Mouse (Mus musculus) heart, embryonic 15.5 days (tissue): ENCODE results near the gene Zfp652. TPM values are rescaled to one million over a fixed set of nuclear protein-coding genes. Genes with fewer than 3 reads are reported as not detected.
A peak's percentile ranks its signal among the peaks of the same experiment; 100 is the strongest.

ENCODE experiments used
- ATAC-seq: fragments of 200-750 bp; cut with Nextera tagmentation; replicated peaks from 2 replicates; pipeline ENCODE4 v1.8.0; 2017; ENCODE audit warnings: low read depth, moderate TSS enrichment; ENCODE audit not compliant: insufficient number of reproducible peaks, insufficient read depth, low FRiP score
- H3K27ac ChIP-seq: fragments of 300-500 bp; sonication (generic); 2 replicates; pipeline ENCODE4 v1.5.1; 2015; ENCODE audit warnings: mild to moderate bottlenecking, inconsistent platforms
- H3K27me3 ChIP-seq: fragments of 300-500 bp; sonication (generic); 2 replicates; pipeline ENCODE4 v1.6.1; 2015; ENCODE audit warnings: inconsistent platforms
- H3K36me3 ChIP-seq: fragments of 300-500 bp; sonication (generic); 2 replicates; pipeline ENCODE4 v1.6.1; 2015; ENCODE audit warnings: mild to moderate bottlenecking, inconsistent platforms
- H3K4me1 ChIP-seq: fragments of 300-500 bp; sonication (generic); replicated peaks from 2 replicates; pipeline ENCODE4 v1.6.1; 2015; ENCODE audit warnings: inconsistent platforms
- H3K4me2 ChIP-seq: fragments of 300-500 bp; sonication (generic); 2 replicates; pipeline ENCODE4 v1.6.1; 2015; ENCODE audit warnings: inconsistent platforms, mild to moderate bottlenecking, moderate library complexity
- H3K4me3 ChIP-seq: fragments of 300-500 bp; sonication (generic); 2 replicates; pipeline ENCODE4 v1.5.1; 2015; ENCODE audit warnings: mild to moderate bottlenecking, inconsistent platforms
- H3K9ac ChIP-seq: fragments of 300-500 bp; sonication (generic); 2 replicates; pipeline ENCODE4 v1.6.1; 2015; ENCODE audit warnings: mild to moderate bottlenecking, inconsistent platforms
- H3K9me3 ChIP-seq: fragments of 300-500 bp; sonication (generic); replicated peaks from 2 replicates; pipeline ENCODE4 v1.6.1; 2016; ENCODE audit warnings: inconsistent platforms
- WGBS: fragments of 180-500 bp; shearing (Covaris S2); methylation state at CpG from one replicate; pipeline ENCODE4 v1.1.7; 2015; ENCODE audit warnings: mixed read lengths; 5-methylcytosine and 5-hydroxymethylcytosine counted together
- polyA plus RNA-seq: library from polyadenylated mRNA; unstranded; fragments of >200 nt; fragmentation: Nextera tagmentation; extraction: Ambion mirVana; gene quantifications from 2 replicates; pipeline ENCODE4 v1.2.1, GENCODE M21; 2015

Gene Zfp652
- polyA plus RNA-seq, 1 experiment from 2014 or later = 12.9 TPM

- H3K27me3 ChIP-seq = peaks cover 43% of the 10 kb centered on the region
Measured at GRCm38 (mm10) chr11:95826317-95827167, 114.1 kb downstream of the Zfp652 start.

DNA sequence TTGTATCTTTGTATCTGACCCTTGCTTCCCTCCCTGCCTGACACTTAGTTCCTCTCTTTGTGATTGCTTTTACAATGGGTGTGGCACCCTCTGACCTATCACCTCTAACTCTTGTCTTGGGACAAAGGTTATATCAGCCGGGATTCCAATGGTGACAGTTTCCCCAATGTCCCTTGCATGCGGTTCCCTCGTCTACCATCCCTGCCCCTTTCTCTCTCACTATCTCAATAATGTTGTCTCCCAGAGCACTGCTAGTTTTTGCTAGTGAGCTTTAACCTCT lies 114.6 kb downstream of the Zfp652 start:
- no peak for ATAC-seq
- Histone ChIP-seq H3K9me3 (no peaks in the 10 kb centered on the region), H3K9ac (no peak overlapping the region), H3K27ac (peak overlapping the region; percentile 25), H3K4me2 (no peak overlapping the region), H3K4me1 (peaks cover 47% of the 10 kb centered on the region), H3K27me3 (peaks cover 47% of the 10 kb centered on the region), H3K4me3 (no peak overlapping the region), H3K36me3 (no peaks in the 10 kb centered on the region)
- WGBS = 16% methylated on average over 3 of the region's 3 CpGs

More at GRCm38 (mm10) chr11:95826317-95827167, 114.1 kb downstream of the Zfp652 start:
- ATAC-seq = no peak
- peak overlapping the region; percentile 25; the same call in 1 of the 2 replicates for H3K27ac ChIP-seq
- H3K4me1 ChIP-seq = peaks cover 47% of the 10 kb centered on the region
- H3K36me3 ChIP-seq = no peaks in the 10 kb centered on the region
- H3K4me2 ChIP-seq = no peak overlapping the region
- 53% methylated on average over 6 of the region's 6 CpGs for WGBS
- H3K9me3 ChIP-seq = no peaks in the 10 kb centered on the region
- H3K9ac ChIP-seq = no peak overlapping the region
- no peak overlapping the region for H3K4me3 ChIP-seq

DNA sequence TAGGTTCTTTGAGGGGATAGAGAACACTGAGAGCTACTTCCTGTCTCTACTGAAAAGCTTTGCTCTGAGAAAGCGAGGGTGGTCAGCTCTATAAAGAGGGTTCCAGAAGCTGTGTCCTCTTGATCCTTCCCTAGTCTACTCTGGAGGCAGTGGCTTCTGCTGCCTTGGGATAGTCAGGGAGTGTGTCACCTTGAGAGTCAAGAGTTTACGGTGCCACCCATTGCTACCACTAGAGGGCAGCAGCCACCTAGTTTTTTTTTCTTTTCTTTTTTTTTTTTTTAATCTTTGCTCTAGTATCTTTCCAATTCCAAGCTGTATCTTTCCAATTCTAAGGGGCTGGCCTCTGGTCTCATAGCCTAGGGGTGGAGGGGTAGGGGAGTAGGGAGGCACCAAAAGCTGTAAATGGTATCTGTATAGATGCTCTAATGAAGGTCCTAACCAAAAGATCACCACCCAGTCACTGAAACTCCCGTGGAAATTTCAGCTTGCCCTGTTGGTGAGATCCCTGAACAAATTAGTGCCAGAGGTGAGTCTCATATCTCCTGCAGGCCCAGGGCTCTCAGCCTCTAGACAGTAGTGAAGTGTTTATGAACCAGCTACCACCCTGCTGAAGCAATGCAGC lies 115.1 kb downstream of the Zfp652 start:
- H3K27ac ChIP-seq = peak overlapping the region; percentile 25

DNA sequence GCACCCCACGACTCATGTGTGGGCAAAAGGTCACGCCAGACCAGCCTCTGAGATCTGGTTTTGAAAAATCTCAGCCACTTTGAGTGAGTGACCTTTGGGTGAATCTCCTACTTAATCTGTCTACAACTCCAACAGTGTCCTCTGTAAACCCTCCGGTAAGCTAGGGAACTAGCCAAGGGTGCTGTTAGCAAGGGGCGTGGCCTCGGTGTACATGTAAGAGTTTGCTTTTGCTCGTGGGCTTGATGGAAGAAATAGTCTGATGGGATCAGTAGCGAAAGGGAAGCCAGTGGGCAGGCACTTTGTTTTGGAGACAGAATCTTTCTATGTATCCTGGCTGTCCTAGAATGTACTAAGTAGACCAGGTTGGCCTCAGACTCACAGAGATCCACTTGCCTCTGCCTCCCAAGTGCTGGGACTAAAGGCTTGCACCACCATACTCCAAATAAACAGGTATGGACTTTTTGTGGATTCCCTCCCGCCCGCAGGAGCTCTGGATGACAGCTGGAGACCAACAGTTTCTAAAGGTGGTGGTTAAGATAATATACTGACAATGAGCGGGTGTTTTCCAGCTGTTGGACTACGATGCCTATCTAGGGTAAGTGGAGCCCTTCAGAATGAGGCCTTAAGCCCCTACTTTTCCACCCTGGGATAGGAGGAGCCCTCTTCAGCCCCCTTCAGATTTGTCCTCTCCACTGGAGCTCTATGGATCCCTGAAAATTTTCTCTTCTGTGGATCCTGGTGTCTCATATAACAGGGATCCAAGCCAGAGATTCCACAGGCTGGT lies 115.9 kb downstream of the Zfp652 start:
- H3K4me3 ChIP-seq = no peak overlapping the region
- H3K4me2 ChIP-seq = no peak overlapping the region
- no peaks in the 10 kb centered on the region for H3K36me3 ChIP-seq
- 70% methylated on average over 11 of the region's 11 CpGs for WGBS
- H3K9ac ChIP-seq = no peak overlapping the region
- H3K27me3 ChIP-seq = peaks cover 57% of the 10 kb centered on the region
- no peaks in the 10 kb centered on the region for H3K9me3 ChIP-seq
- peaks cover 56% of the 10 kb centered on the region for H3K4me1 ChIP-seq
- H3K27ac ChIP-seq = no peak overlapping the region
- ATAC-seq = no peak

More for the DNA sequence above, 115.1 kb downstream of the Zfp652 start:
- no peak overlapping the region for H3K4me3 ChIP-seq
- H3K4me1 ChIP-seq = peaks cover 51% of the 10 kb centered on the region
- no peak overlapping the region for H3K4me2 ChIP-seq
- WGBS = 9% methylated on average over 3 of the region's 3 CpGs
- H3K9ac ChIP-seq = no peak overlapping the region
- ATAC-seq = no peak
- H3K9me3 ChIP-seq = no peaks in the 10 kb centered on the region
- peaks cover 52% of the 10 kb centered on the region for H3K27me3 ChIP-seq
- H3K36me3 ChIP-seq = no peaks in the 10 kb centered on the region

DNA sequence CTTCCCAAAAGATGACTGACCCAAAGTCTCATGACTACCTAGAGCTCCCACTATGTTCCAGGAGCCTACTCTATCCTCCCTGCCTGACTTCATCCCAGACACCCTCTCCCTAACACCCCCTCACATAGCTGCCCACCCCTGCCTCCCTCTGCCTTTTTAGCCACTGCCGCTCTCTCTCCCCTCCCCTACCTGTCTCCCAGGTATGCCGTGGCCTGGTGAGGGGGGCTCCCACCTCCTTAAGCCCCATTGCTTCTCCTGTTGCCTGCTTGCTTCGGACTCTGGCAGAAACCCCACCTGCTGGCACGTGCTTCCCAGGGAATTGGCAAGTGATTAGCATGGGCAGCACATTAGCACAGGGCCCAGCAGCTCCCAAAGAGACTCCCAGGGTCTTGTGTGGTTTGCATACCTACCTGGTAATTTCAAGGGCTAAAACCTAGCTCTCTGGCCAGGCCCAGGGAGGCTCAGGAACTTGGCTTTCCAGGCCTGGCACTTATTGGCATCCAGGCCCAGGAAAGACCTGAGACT lies 117.1 kb downstream of the Zfp652 start:
- H3K9ac ChIP-seq = no peak overlapping the region
- 57% methylated on average over 4 of the region's 4 CpGs for WGBS
- H3K4me2 ChIP-seq = no peak overlapping the region; the same call in 1 of the 2 replicates
- peaks cover 67% of the 10 kb centered on the region for H3K27me3 ChIP-seq
- ATAC-seq = no peak
- peaks cover 64% of the 10 kb centered on the region for H3K4me1 ChIP-seq
- no peaks in the 10 kb centered on the region for H3K36me3 ChIP-seq
- H3K9me3 ChIP-seq = no peaks in the 10 kb centered on the region
- H3K27ac ChIP-seq = no peak overlapping the region
- H3K4me3 ChIP-seq = peak overlapping the region; percentile 39; the same call in 1 of the 2 replicates

DNA sequence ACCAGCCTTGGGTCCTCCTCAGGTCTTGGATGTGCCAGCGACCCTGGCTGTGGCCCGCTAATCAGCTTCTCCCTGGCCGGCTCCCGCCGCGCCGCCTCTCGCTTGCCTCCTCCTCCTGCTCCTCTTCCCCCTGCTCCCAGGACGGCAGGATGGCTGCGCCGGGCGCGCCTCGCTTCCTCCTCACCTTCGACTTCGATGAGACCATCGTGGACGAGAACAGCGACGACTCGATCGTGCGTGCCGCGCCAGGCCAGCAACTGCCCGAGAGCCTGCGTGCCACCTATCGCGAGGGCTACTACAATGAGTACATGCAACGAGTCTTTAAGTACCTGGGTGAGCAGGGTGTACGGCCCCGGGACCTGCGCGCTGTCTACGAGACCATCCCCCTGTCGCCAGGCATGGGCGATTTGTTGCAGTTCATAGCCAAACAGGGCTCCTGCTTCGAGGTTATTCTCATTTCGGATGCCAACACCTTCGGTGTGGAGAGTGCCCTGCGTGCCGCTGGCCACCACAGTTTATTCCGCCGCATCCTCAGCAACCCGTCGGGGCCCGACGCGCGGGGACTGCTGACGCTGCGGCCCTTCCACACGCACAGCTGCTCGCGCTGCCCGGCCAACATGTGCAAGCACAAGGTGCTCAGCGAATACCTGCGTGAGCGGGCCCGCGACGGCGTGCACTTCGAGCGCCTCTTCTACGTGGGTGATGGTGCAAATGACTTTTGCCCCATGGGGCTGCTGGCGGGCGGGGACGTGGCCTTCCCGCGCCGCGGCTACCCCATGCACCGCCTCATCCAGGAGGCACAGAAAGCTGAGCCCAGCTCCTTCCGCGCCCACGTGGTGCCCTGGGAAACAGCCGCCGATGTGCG lies 118.2 kb downstream of the Zfp652 start:
- peak overlapping the region; percentile 39 for H3K4me3 ChIP-seq
- WGBS = 12% methylated on average over 80 of the region's 80 CpGs
- H3K4me2 ChIP-seq = peak overlapping the region; percentile 57
- peak overlapping the region; percentile 15; the same call in 1 of the 2 replicates for H3K9ac ChIP-seq
- no peaks in the 10 kb centered on the region for H3K36me3 ChIP-seq
- peaks cover 68% of the 10 kb centered on the region for H3K27me3 ChIP-seq
- no peak overlapping the region for H3K27ac ChIP-seq
- H3K4me1 ChIP-seq = peaks cover 64% of the 10 kb centered on the region
- no peak for ATAC-seq
- no peaks in the 10 kb centered on the region for H3K9me3 ChIP-seq

DNA sequence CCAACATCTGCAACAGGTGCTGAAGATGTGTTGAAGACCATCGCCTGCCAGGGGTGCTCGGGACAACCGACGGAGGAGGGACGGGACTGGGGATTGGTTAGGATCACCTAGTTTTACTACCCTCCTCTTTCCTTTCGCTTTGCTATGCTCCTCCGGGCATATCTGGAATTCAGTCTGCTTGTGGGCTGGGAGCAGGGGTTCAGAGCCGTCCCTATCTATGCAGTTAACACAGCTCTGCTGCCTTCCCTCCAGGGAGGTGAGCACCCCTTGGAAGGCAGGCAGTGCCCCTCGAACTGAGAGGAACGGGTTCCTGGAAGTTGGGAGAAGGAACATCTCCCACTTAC lies 118.8 kb downstream of the Zfp652 start:
- H3K4me1 ChIP-seq = peaks cover 70% of the 10 kb centered on the region
- peak overlapping the region; percentile 57 for H3K4me2 ChIP-seq
- WGBS = 17% methylated on average over 10 of the region's 10 CpGs

GRCm38 (mm10) chr11:95831641-95832040 lies 119.2 kb downstream of the Zfp652 start:
- peaks cover 74% of the 10 kb centered on the region for H3K4me1 ChIP-seq
- peaks cover 68% of the 10 kb centered on the region for H3K27me3 ChIP-seq
- peak overlapping the region; percentile 57 for H3K4me2 ChIP-seq
- no peak overlapping the region for H3K27ac ChIP-seq
- no peaks in the 10 kb centered on the region for H3K9me3 ChIP-seq
- peak overlapping the region; percentile 39 for H3K4me3 ChIP-seq
- WGBS = 17% methylated on average over 15 of the region's 15 CpGs
- H3K9ac ChIP-seq = no peak overlapping the region
- ATAC-seq = no peak
- H3K36me3 ChIP-seq = no peaks in the 10 kb centered on the region

More for the DNA sequence above, 118.8 kb downstream of the Zfp652 start:
- H3K36me3 ChIP-seq = no peaks in the 10 kb centered on the region
- H3K9ac ChIP-seq = no peak overlapping the region
- no peak for ATAC-seq
- H3K27me3 ChIP-seq = peaks cover 68% of the 10 kb centered on the region
- peak overlapping the region; percentile 39 for H3K4me3 ChIP-seq
- H3K27ac ChIP-seq = no peak overlapping the region
- H3K9me3 ChIP-seq = no peaks in the 10 kb centered on the region

DNA sequence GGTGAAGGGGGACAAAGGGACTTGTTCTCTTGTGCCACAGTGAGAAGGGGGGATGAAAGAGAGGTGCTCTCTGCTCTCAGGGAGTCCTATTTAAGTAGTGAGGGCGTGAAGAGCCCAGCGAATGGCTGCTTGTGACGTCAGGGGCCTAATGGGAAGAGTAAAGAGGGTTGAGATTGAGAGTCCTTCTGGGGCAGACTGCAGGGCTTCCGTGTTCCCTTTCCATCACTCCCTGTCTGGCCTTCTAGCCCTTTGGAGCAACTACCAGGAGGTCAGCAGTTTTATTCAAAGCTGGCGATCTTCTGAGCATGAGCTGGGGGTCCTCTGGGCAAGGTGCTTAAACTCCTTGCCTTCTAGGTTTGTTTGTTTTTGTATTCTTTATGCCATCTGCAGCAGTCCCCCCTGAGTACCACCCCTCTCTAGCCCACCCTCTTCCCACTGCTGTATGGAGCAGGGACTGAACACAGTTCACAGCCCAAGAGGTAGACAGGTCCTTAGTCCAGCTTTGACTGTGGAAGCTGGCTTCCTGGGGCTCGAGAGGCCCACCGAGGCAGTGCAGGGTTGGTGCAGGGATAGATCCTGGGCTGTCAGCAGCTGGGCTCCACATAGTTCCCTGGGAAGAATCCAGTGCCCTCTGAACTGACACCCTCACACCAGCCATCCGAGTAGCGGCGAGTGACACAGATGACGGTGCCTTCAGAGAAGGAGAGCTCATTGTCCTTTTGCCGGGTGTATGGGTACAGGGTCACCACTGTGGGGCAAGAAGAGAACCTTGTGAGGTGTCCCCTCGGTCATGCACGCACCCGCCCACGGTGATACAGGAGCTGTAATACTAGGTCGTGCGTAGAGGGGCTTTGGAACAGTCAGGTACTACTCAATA lies 119.9 kb downstream of the Zfp652 start:
- no peak for ATAC-seq
- Histone ChIP-seq H3K27me3 (peaks cover 68% of the 10 kb centered on the region), H3K27ac (no peak overlapping the region), H3K4me2 (no peak overlapping the region), H3K4me1 (peaks cover 74% of the 10 kb centered on the region), H3K9me3 (no peaks in the 10 kb centered on the region), H3K36me3 (no peaks in the 10 kb centered on the region), H3K9ac (no peak overlapping the region), H3K4me3 (no peak overlapping the region)
- 62% methylated on average over 18 of the region's 18 CpGs for WGBS
